Mouse (Mus musculus): Measurements from ENCODE around the gene Anks1. TPM values are rescaled to one million over a fixed set of nuclear protein-coding genes. Genes with fewer than 3 reads are reported as not detected.
A peak's percentile ranks its signal among the peaks of the same experiment; 100 is the strongest.

Anks1 gene
- polyA plus RNA-seq, 1 experiment from 2014 or later, result 12.3 TPM

GRCm38 (mm10) chr17:28047017-28047416 lies 137.9 kb downstream of the Anks1 start:
- Histone ChIP-seq H3K4me1 (peaks cover 6% of the 10 kb centered on the region), H3K9me3 (no peaks in the 10 kb centered on the region), H3K27ac (no peak overlapping the region), H3K36me3 (peaks cover 56% of the 10 kb centered on the region), H3K9ac (no peak overlapping the region), H3K27me3 (no peaks in the 10 kb centered on the region), H3K4me3 (no peak overlapping the region), H3K4me2 (no peak overlapping the region)
- no peak for ATAC-seq (ENCODE audit: insufficient number of reproducible peaks, low FRiP score, low TSS enrichment, low read depth)
- WGBS, result 89% methylated on average over 5 of the region's 5 CpGs

- ATAC-seq (ENCODE audit: insufficient number of reproducible peaks, low FRiP score, low TSS enrichment, low read depth), result no peak
- no peak overlapping the region for H3K9ac ChIP-seq
- no peak overlapping the region for H3K4me3 ChIP-seq
- no peaks in the 10 kb centered on the region for H3K9me3 ChIP-seq
- peaks cover 55% of the 10 kb centered on the region for H3K36me3 ChIP-seq
- no peak overlapping the region for H3K27ac ChIP-seq
- WGBS, result 77% methylated on average over 5 of the region's 5 CpGs
- H3K27me3 ChIP-seq, result no peaks in the 10 kb centered on the region
- H3K4me2 ChIP-seq, result no peak overlapping the region
- peaks cover 1% of the 10 kb centered on the region for H3K4me1 ChIP-seq
These were observed 138.4 kb downstream of the Anks1 start for GRCm38 (mm10) chr17:28047520-28047919.

DNA sequence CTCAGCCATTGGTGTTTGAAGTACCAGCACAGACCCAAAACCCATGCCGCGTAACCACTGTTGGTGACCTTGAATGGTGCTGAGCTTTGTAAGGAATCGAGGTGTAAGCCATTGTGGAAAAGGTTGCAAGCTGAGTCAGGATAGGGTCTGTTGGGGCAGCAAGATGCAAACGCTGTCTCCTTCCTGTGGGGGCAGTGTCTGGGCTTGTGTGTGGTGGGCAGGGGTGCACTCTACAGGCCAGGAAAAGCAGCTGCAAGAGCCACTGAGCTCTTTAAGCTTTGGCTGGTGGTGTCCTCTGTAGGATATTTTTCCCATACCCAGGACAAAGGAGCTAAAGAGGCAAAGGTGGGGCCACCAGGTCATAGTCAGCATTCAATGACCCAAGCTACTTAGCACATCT lies 139.3 kb downstream of the Anks1 start:
- ATAC-seq (ENCODE audit: insufficient number of reproducible peaks, low FRiP score, low TSS enrichment, low read depth), result no peak
- no peak overlapping the region for H3K4me3 ChIP-seq
- no peak overlapping the region for H3K9ac ChIP-seq
- H3K9me3 ChIP-seq, result no peaks in the 10 kb centered on the region
- H3K27me3 ChIP-seq, result no peaks in the 10 kb centered on the region
- no peak overlapping the region for H3K27ac ChIP-seq
- H3K4me1 ChIP-seq, result peaks cover 6% of the 10 kb centered on the region; the same call in 1 of the 2 replicates
- 51% methylated on average over 4 of the region's 4 CpGs for WGBS
- peaks cover 57% of the 10 kb centered on the region for H3K36me3 ChIP-seq
- no peak overlapping the region for H3K4me2 ChIP-seq

GRCm38 (mm10) chr17:28050210-28050609 lies 141.1 kb downstream of the Anks1 start:
- Histone ChIP-seq H3K4me2 (no peak overlapping the region), H3K27ac (no peak overlapping the region), H3K9me3 (no peaks in the 10 kb centered on the region), H3K4me1 (peaks cover 6% of the 10 kb centered on the region; the same call in 1 of the 2 replicates), H3K4me3 (no peak overlapping the region), H3K9ac (no peak overlapping the region), H3K36me3 (peaks cover 71% of the 10 kb centered on the region), H3K27me3 (no peaks in the 10 kb centered on the region)
- 85% methylated on average over 8 of the region's 8 CpGs for WGBS
- no peak for ATAC-seq (ENCODE audit: insufficient number of reproducible peaks, low FRiP score, low TSS enrichment, low read depth)

GRCm38 (mm10) chr17:28052293-28052863 lies 143.3 kb downstream of the Anks1 start:
- Histone ChIP-seq H3K4me2 (no peak overlapping the region), H3K9ac (no peak overlapping the region), H3K27me3 (no peaks in the 10 kb centered on the region), H3K4me3 (no peak overlapping the region), H3K36me3 (peaks cover 75% of the 10 kb centered on the region), H3K4me1 (peaks cover 6% of the 10 kb centered on the region; the same call in 1 of the 2 replicates), H3K27ac (no peak overlapping the region), H3K9me3 (no peaks in the 10 kb centered on the region)
- ATAC-seq (ENCODE audit: insufficient number of reproducible peaks, low FRiP score, low TSS enrichment, low read depth), result no peak
- WGBS, result 74% methylated on average over 21 of the region's 21 CpGs

- H3K9ac ChIP-seq, result no peak overlapping the region
- no peak for ATAC-seq (ENCODE audit: insufficient number of reproducible peaks, low FRiP score, low TSS enrichment, low read depth)
- H3K27ac ChIP-seq, result no peak overlapping the region
- no peaks in the 10 kb centered on the region for H3K9me3 ChIP-seq
- 83% methylated on average over 13 of the region's 13 CpGs for WGBS
- no peak overlapping the region for H3K4me3 ChIP-seq
- no peak overlapping the region for H3K4me2 ChIP-seq
- no peaks in the 10 kb centered on the region for H3K27me3 ChIP-seq
- H3K36me3 ChIP-seq, result peaks cover 80% of the 10 kb centered on the region
- peaks cover 27% of the 10 kb centered on the region for H3K4me1 ChIP-seq
These were observed 149.2 kb downstream of the Anks1 start for GRCm38 (mm10) chr17:28058346-28058745.

GRCm38 (mm10) chr17:28060681-28061080 lies 151.6 kb downstream of the Anks1 start:
- 53% methylated on average over 11 of the region's 11 CpGs for WGBS
- H3K4me1 ChIP-seq, result peaks cover 31% of the 10 kb centered on the region
- H3K4me2 ChIP-seq, result no peak overlapping the region
- H3K4me3 ChIP-seq, result no peak overlapping the region
- no peak overlapping the region for H3K9ac ChIP-seq
- ATAC-seq (ENCODE audit: insufficient number of reproducible peaks, low FRiP score, low TSS enrichment, low read depth), result no peak
- peak overlapping the region; percentile 43; the same call in 1 of the 2 replicates for H3K27ac ChIP-seq
- H3K27me3 ChIP-seq, result no peaks in the 10 kb centered on the region
- no peaks in the 10 kb centered on the region for H3K9me3 ChIP-seq
- peaks cover 59% of the 10 kb centered on the region for H3K36me3 ChIP-seq

GRCm38 (mm10) chr17:28061472-28061871 lies 152.4 kb downstream of the Anks1 start:
- Histone ChIP-seq H3K27me3 (no peaks in the 10 kb centered on the region), H3K4me2 (no peak overlapping the region), H3K36me3 (peaks cover 51% of the 10 kb centered on the region), H3K9me3 (no peaks in the 10 kb centered on the region), H3K27ac (peak overlapping the region; percentile 18; the same call in 1 of the 2 replicates), H3K4me3 (no peak overlapping the region), H3K9ac (no peak overlapping the region), H3K4me1 (peaks cover 33% of the 10 kb centered on the region)
- no peak for ATAC-seq (ENCODE audit: insufficient number of reproducible peaks, low FRiP score, low TSS enrichment, low read depth)
- WGBS, result 35% methylated on average over 7 of the region's 7 CpGs

- Histone ChIP-seq H3K4me1 (peaks cover 43% of the 10 kb centered on the region), H3K9me3 (no peaks in the 10 kb centered on the region), H3K9ac (no peak overlapping the region), H3K27ac (0 out of 2 replicates have a peak overlapping the region, but pooled peaks have one; percentile 44), H3K4me2 (no peak overlapping the region), H3K36me3 (peaks cover 39% of the 10 kb centered on the region), H3K27me3 (no peaks in the 10 kb centered on the region), H3K4me3 (no peak overlapping the region)
- no peak for ATAC-seq (ENCODE audit: insufficient number of reproducible peaks, low FRiP score, low TSS enrichment, low read depth)
- 57% methylated on average over 7 of the region's 7 CpGs for WGBS
These were observed 153.6 kb downstream of the Anks1 start for GRCm38 (mm10) chr17:28062710-28063109.

- 32% methylated on average over 6 of the region's 6 CpGs for WGBS
- peaks cover 43% of the 10 kb centered on the region for H3K4me1 ChIP-seq
- peaks cover 35% of the 10 kb centered on the region for H3K36me3 ChIP-seq
- no peak overlapping the region for H3K9ac ChIP-seq
- ATAC-seq (ENCODE audit: insufficient number of reproducible peaks, low FRiP score, low TSS enrichment, low read depth), result no peak
- no peaks in the 10 kb centered on the region for H3K9me3 ChIP-seq
- peak overlapping the region; percentile 54 for H3K27ac ChIP-seq
- H3K27me3 ChIP-seq, result no peaks in the 10 kb centered on the region
- H3K4me3 ChIP-seq, result no peak overlapping the region
- H3K4me2 ChIP-seq, result 0 out of 2 replicates have a peak overlapping the region, but pooled peaks have one; percentile 2
These were observed 154.1 kb downstream of the Anks1 start for GRCm38 (mm10) chr17:28063163-28063562.

- Histone ChIP-seq H3K27ac (no peak overlapping the region), H3K9ac (no peak overlapping the region), H3K4me2 (no peak overlapping the region), H3K4me3 (no peak overlapping the region), H3K9me3 (no peaks in the 10 kb centered on the region), H3K4me1 (peaks cover 22% of the 10 kb centered on the region), H3K36me3 (peaks cover 5% of the 10 kb centered on the region; the same call in 1 of the 2 replicates), H3K27me3 (no peaks in the 10 kb centered on the region)
- WGBS, result 63% methylated on average over 4 of the region's 4 CpGs
- ATAC-seq (ENCODE audit: insufficient number of reproducible peaks, low FRiP score, low TSS enrichment, low read depth), result 0 out of 2 replicates have a peak, but pooled peaks have one; percentile 42
These were observed 158.2 kb downstream of the Anks1 start for GRCm38 (mm10) chr17:28067303-28067702.

DNA sequence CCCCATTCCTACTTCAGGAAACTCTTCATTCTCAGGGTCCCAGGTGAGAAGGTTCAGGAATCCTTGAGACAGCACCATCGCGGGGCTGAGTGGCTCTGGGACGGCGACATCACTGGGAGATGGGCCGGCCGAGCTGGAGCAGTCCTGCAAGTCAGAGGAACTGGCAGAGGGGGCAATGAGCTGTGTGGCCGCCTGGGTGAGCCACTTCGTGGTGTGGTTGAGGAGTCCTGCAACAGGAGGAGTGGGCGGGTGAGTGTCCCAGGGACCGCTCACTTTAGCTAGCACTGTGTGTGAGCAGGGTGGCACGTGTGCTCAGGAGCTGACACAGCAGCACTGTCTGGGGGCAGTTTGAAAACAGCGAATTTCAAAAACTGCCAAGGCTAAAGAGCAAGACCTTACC lies 160.3 kb downstream of the Anks1 start:
- no peak overlapping the region for H3K4me3 ChIP-seq
- no peak for ATAC-seq (ENCODE audit: insufficient number of reproducible peaks, low FRiP score, low TSS enrichment, low read depth)
- H3K27me3 ChIP-seq, result no peaks in the 10 kb centered on the region
- peaks cover 12% of the 10 kb centered on the region for H3K4me1 ChIP-seq
- no peaks in the 10 kb centered on the region for H3K9me3 ChIP-seq
- H3K4me2 ChIP-seq, result no peak overlapping the region
- H3K27ac ChIP-seq, result no peak overlapping the region
- no peaks in the 10 kb centered on the region for H3K36me3 ChIP-seq
- 13% methylated on average over 12 of the region's 12 CpGs for WGBS
- no peak overlapping the region for H3K9ac ChIP-seq

Measured in limb, embryonic 15.5 days (tissue).